Comparison of ENCODE assay signal across 26 mouse cellular contexts in genomic region chr4:45631276-45632045, GRCm38 (mm10).
DNase-seq lines count a peak whose midpoint lies in the region; ATAC-seq and TF ChIP-seq lines count a peak whose summit lies in the region.
"Had no signal": no experiment of that assay in that cellular context is flagged by ENCODE, and none has a peak within 500 bp of the region (broad histone marks: within the 10 kb centered on the region; RNA-seq: fewer than 3 reads in every experiment).

No protein-coding gene starts in this region.

- H3K27me3 ChIP-seq in kidney, adult 2 months (replicated peaks; ENCODE audit: control insufficient read depth, insufficient read depth, low read length) = no peaks in the 10 kb centered on the region
- 0 out of 2 replicates have a peak, but pooled peaks cover 5% of the 10 kb centered on the region for H3K27me3 ChIP-seq in neural tube, embryonic 12.5 days (replicated peaks)
- H3K27me3 ChIP-seq: CH12.LX; embryonic facial prominence, embryonic 12.5 days; forebrain, embryonic 13.5 days; forebrain, embryonic 15.5 days; Patski had no signal

- H3K27ac ChIP-seq in kidney, adult 2 months (ENCODE audit: insufficient read depth, low read depth, low read length) = no peak overlapping the region
- H3K27ac ChIP-seq in neural tube, embryonic 12.5 days = no peak overlapping the region
- H3K27ac ChIP-seq: embryonic facial prominence, embryonic 10.5 days; embryonic facial prominence, embryonic 12.5 days; forebrain, embryonic 13.5 days; forebrain, embryonic 15.5 days had no signal

- H3K4me2 ChIP-seq in neural tube, embryonic 12.5 days (replicated peaks) = peak overlapping the region; percentile 12; the same call in 1 of the 2 replicates
- H3K4me2 ChIP-seq: embryonic facial prominence, embryonic 12.5 days; forebrain, embryonic 13.5 days; forebrain, embryonic 15.5 days had no signal

- ATAC-seq in neural tube, embryonic 12.5 days (ENCODE audit: low FRiP score, low read depth) = no peak
- ATAC-seq: activated CD4-positive, CD25-positive, alpha-beta regulatory T cell, adult 4 months; CD4-positive, CD25-positive, alpha-beta regulatory T cell, adult 4 months; forebrain, embryonic 13.5 days; forebrain, embryonic 15.5 days; Patski had no signal

- no peak for TF ChIP-seq CTCF in kidney, adult 2 months (conservative IDR thresholded peaks at IDR 0.05; ENCODE audit: insufficient read depth, insufficient read length, low read depth, low read length)

- no peaks in the 10 kb centered on the region for H3K4me1 ChIP-seq in kidney, adult 2 months (ENCODE audit: control insufficient read depth, insufficient read depth, low read length)
- peaks cover 13% of the 10 kb centered on the region for H3K4me1 ChIP-seq in neural tube, embryonic 12.5 days
- H3K4me1 ChIP-seq: embryonic facial prominence, embryonic 12.5 days had no signal

- H3K36me3 ChIP-seq in kidney, adult 2 months (ENCODE audit: control insufficient read depth, insufficient read depth, low read length) = no peaks in the 10 kb centered on the region
- H3K36me3 ChIP-seq in neural tube, embryonic 12.5 days = no peaks in the 10 kb centered on the region
- H3K36me3 ChIP-seq: embryonic facial prominence, embryonic 10.5 days; embryonic facial prominence, embryonic 12.5 days; forebrain, embryonic 15.5 days; G1E had no signal

- no peak for TF ChIP-seq POLR2A in kidney, adult 2 months (IDR thresholded peaks at IDR 0.05; ENCODE audit: low read depth, low read length)

- DNase-seq in kidney, adult 2 months = peak; percentile 3
- DNase-seq in kidney, adult 18-20 months = no peak
- DNase-seq in neural tube, embryonic 10.5 days (ENCODE audit: extremely low spot score, low spot score) = no peak
- peak; percentile 61 for DNase-seq in mesoderm, embryonic 11.5 days (ENCODE audit: low read depth, low spot score)
- peak; percentile 70 for DNase-seq in retina, postnatal 1 day
- no peak for DNase-seq in gastrocnemius, postnatal 10 days
- no peak for DNase-seq in kidney, postnatal 36 days
- DNase-seq: adrenal gland, adult 8-10 months; adrenal gland, postnatal 14 days; adrenal gland, postnatal 36 days; B cell, adult 2 months; cerebellum, adult 11-12 months; cerebellum, adult 2 months; cerebellum, adult 9-10 months; cerebellum, postnatal 10 days; cerebellum, postnatal 25 days had no signal

- peaks cover 6% of the 10 kb centered on the region; the same call in 1 of the 2 replicates for H3K9me3 ChIP-seq in neural tube, embryonic 12.5 days
- H3K9me3 ChIP-seq: embryonic facial prominence, embryonic 12.5 days; forebrain, embryonic 15.5 days; G1E had no signal

- H3K4me3 ChIP-seq in kidney, adult 2 months (ENCODE audit: insufficient read depth, low read depth, low read length) = no peak overlapping the region
- H3K4me3 ChIP-seq in neural tube, embryonic 12.5 days = no peak overlapping the region
- H3K4me3 ChIP-seq: embryonic facial prominence, embryonic 10.5 days; embryonic facial prominence, embryonic 12.5 days; forebrain, embryonic 13.5 days; forebrain, embryonic 15.5 days had no signal

- 80% methylated on average over 7 of the region's 7 CpGs for WGBS in kidney, adult 2 months
- 26% methylated on average over 7 of the region's 7 CpGs for WGBS in neural tube, embryonic 12.5 days

- no peak overlapping the region for H3K9ac ChIP-seq in neural tube, embryonic 12.5 days
- H3K9ac ChIP-seq: embryonic facial prominence, embryonic 12.5 days; forebrain, embryonic 13.5 days; forebrain, embryonic 15.5 days had no signal

Comparison
In these comparisons a context has a peak if more than half of its experiments do, and no peak if none do; other contexts are left out.
1. DNase-seq: peak in kidney, adult 2 months (single experiment), mesoderm, embryonic 11.5 days (single experiment) and retina, postnatal 1 day (single experiment); none in kidney, adult 18-20 months (single experiment), neural tube, embryonic 10.5 days (single experiment), gastrocnemius, postnatal 10 days (single experiment) and kidney, postnatal 36 days (0 of 2).